ENCODE assay signal across 8 mouse cellular contexts in genomic region chr16:10313646-10314088, GRCm38 (mm10). TPM values are rescaled to one million over a fixed set of nuclear protein-coding genes. Genes with fewer than 3 reads are reported as not detected.
A peak's percentile ranks its signal among the peaks of the same experiment; 100 is the strongest.
DNase-seq lines count a peak whose midpoint lies in the region; ATAC-seq and TF ChIP-seq lines count a peak whose summit lies in the region.

Gene Emp2 (minus strand): TSS chr16:10313968.

- POLR2A ChIA-PET in Patski (lab: Charles Lee): no interaction called here

- peak; percentile 94 for ATAC-seq in Patski
- peak; percentile 82 for ATAC-seq in limb, embryonic 15.5 days (ENCODE audit: insufficient number of reproducible peaks, low FRiP score, low TSS enrichment, low read depth)
- peak; percentile 71; the same call in 1 of the 2 replicates for ATAC-seq in midbrain, embryonic 16.5 days

- no peak for TF ChIP-seq CTCF in Patski (IDR thresholded peaks at IDR 0.05)

- under 1% methylated on average over 32 of the region's 40 CpGs for WGBS in limb, embryonic 15.5 days
- WGBS in midbrain, embryonic 16.5 days: 0% methylated on average over 39 of the region's 40 CpGs

- no peak for DNase-seq in Patski (ENCODE audit: low read depth, low spot score)
- DNase-seq in embryo, embryonic 10.5 days (ENCODE audit: low spot score): peak; percentile 64
- peak; percentile 98 for DNase-seq in heart, adult 11 months
- peak; percentile 27 for DNase-seq in kidney, adult 11 months
- DNase-seq in urinary bladder, adult 2 months (ENCODE audit: low spot score): peak; percentile 82
- no peak for DNase-seq in spleen, postnatal 10 days (ENCODE audit: low spot score in 2 of 2)

- peak within 1 kb of the TSS; percentile 0; the same call in 1 of the 2 replicates for H3K27ac ChIP-seq in limb, embryonic 15.5 days
- no peak within 1 kb of the TSS for H3K27ac ChIP-seq in midbrain, embryonic 16.5 days (ENCODE audit: low read length)

- H3K36me3 ChIP-seq in limb, embryonic 15.5 days: no peaks in the 10 kb centered on the region
- no peaks in the 10 kb centered on the region for H3K36me3 ChIP-seq in midbrain, embryonic 16.5 days (ENCODE audit: control insufficient read depth, insufficient read depth, low read length)

- H3K9ac ChIP-seq in limb, embryonic 15.5 days: peak within 1 kb of the TSS; percentile 55
- H3K9ac ChIP-seq in midbrain, embryonic 16.5 days (ENCODE audit: low read depth, low read length): peak within 1 kb of the TSS; percentile 64

- in situ Hi-C loops in Patski (cut with MboI; ENCODE audit: low pct_unique_long_range_greater_than_20kb): no loop called here

- CTCF ChIA-PET in Patski (lab: Charles Lee): interaction anchor here (0.7 to 1.1 kb wide), 4 partner anchors 12 to 37 kb away, joined by 3 read pairs; no protein-coding TSS in a partner anchor

- peak within 1 kb of the TSS; percentile 59 for H3K4me3 ChIP-seq in limb, embryonic 15.5 days
- H3K4me3 ChIP-seq in midbrain, embryonic 16.5 days (ENCODE audit: low read depth, low read length): peak within 1 kb of the TSS; percentile 47

- H3K27me3 ChIP-seq in Patski: no peaks in the 10 kb centered on the region
- H3K27me3 ChIP-seq in limb, embryonic 15.5 days: peaks cover 4% of the 10 kb centered on the region; the same call in 1 of the 2 replicates
- peaks cover 20% of the 10 kb centered on the region for H3K27me3 ChIP-seq in midbrain, embryonic 16.5 days (ENCODE audit: control insufficient read depth, insufficient read depth, low read depth, low read length)

- H3K4me1 ChIP-seq in limb, embryonic 15.5 days: peaks cover 29% of the 10 kb centered on the region
- peaks cover 10% of the 10 kb centered on the region for H3K4me1 ChIP-seq in midbrain, embryonic 16.5 days (ENCODE audit: control insufficient read depth, insufficient read depth, low read length)

- H3K4me2 ChIP-seq in limb, embryonic 15.5 days: peak within 1 kb of the TSS; percentile 54
- peak within 1 kb of the TSS; percentile 93 for H3K4me2 ChIP-seq in midbrain, embryonic 16.5 days (ENCODE audit: low read length)

- no peaks in the 10 kb centered on the region for H3K9me3 ChIP-seq in limb, embryonic 15.5 days
- H3K9me3 ChIP-seq in midbrain, embryonic 16.5 days (replicated peaks; ENCODE audit: control insufficient read depth, low read length, poor library complexity, severe bottlenecking): no peaks in the 10 kb centered on the region

RNA-seq across cellular contexts. Expression of gene Emp2, which starts in this region (rescaled TPM):
- polyA plus RNA-seq in Patski (2021): 14.1 TPM
- polyA plus RNA-seq in limb, embryonic 15.5 days (2015; fragmentation: Nextera tagmentation; extraction: Ambion mirVana): 85.2 and 88.8 TPM in 2 replicates
- 10.8 and 18.8 TPM in 2 replicates for polyA plus RNA-seq in midbrain, embryonic 16.5 days (2015; fragmentation: Nextera tagmentation; extraction: Ambion mirVana)
- 87.9 and 90.7 TPM in 2 replicates for polyA plus RNA-seq in urinary bladder, adult 2 months (2012; rRNA removed)

Comparison
In these comparisons a context has a peak if more than half of its experiments do, and no peak if none do; other contexts are left out.
1. DNase-seq: peak in embryo, embryonic 10.5 days (single experiment), heart, adult 11 months (single experiment), kidney, adult 11 months (single experiment) and urinary bladder, adult 2 months (single experiment); none in Patski (single experiment) and spleen, postnatal 10 days (0 of 2).
2. Peak in every context shown above with its lines, with median percentiles within 50 percentile points of each other: ATAC-seq.